Mouse (Mus musculus): ENCODE measurements around the gene Sec61a1.

The Sec61a1 gene

GRCm38 (mm10) chr6:88518404-88519263, at the start of gene Sec61a1:
Gene Sec61a1 (minus strand): TSS chr6:88518905.
- DNase-seq = peak; percentile 95 to 98

GRCm38 (mm10) chr6:88566676-88567075, 48.0 kb upstream of the Sec61a1 start:
- peak in 1 of 2 experiments; percentile 18 for DNase-seq

- peak; percentile 59 to 65 for DNase-seq
Observed at GRCm38 (mm10) chr6:88565033-88565432, 46.3 kb upstream of the Sec61a1 start.

- no peak for DNase-seq
Observed at GRCm38 (mm10) chr6:88560156-88560555, 41.5 kb upstream of the Sec61a1 start.

GRCm38 (mm10) chr6:88559688-88560087, 41.0 kb upstream of the Sec61a1 start:
- DNase-seq = peak; percentile 62 to 66

- peak; percentile 66 to 73 for DNase-seq
Observed at GRCm38 (mm10) chr6:88558076-88558475, 39.4 kb upstream of the Sec61a1 start.

GRCm38 (mm10) chr6:88557548-88557947, 38.8 kb upstream of the Sec61a1 start:
- no peak for DNase-seq

GRCm38 (mm10) chr6:88549916-88550315, 31.2 kb upstream of the Sec61a1 start:
- DNase-seq = peak in 1 of 2 experiments; percentile 1

GRCm38 (mm10) chr6:88549137-88549814, 30.6 kb upstream of the Sec61a1 start:
- peak; percentile 78 to 85 for DNase-seq

- DNase-seq = peak in 1 of 2 experiments; percentile 3
Observed at GRCm38 (mm10) chr6:88548405-88549049, 29.8 kb upstream of the Sec61a1 start.

- no peak for DNase-seq
Observed at GRCm38 (mm10) chr6:88545397-88545790, 26.7 kb upstream of the Sec61a1 start.

GRCm38 (mm10) chr6:88544644-88545396, 26.1 kb upstream of the Sec61a1 start:
- DNase-seq = peak in 1 of 2 experiments; percentile 31

- DNase-seq = no peak
Observed at GRCm38 (mm10) chr6:88544241-88544640, 25.5 kb upstream of the Sec61a1 start.

- peak; percentile 61 to 72 for DNase-seq
Observed at GRCm38 (mm10) chr6:88540093-88540755, 21.5 kb upstream of the Sec61a1 start.

- DNase-seq = no peak
Observed at GRCm38 (mm10) chr6:88530306-88530705, 11.6 kb upstream of the Sec61a1 start.

- DNase-seq = no peak
Observed at GRCm38 (mm10) chr6:88524056-88524455, 5.4 kb upstream of the Sec61a1 start.

- DNase-seq = no peak
Observed at GRCm38 (mm10) chr6:88523451-88523850, 4.7 kb upstream of the Sec61a1 start.

- no peak for DNase-seq
Observed at GRCm38 (mm10) chr6:88523043-88523442, 4.3 kb upstream of the Sec61a1 start.

- DNase-seq = no peak
Observed at GRCm38 (mm10) chr6:88522606-88523005, 3.9 kb upstream of the Sec61a1 start.

- no peak for DNase-seq
Observed at GRCm38 (mm10) chr6:88521821-88522220, 3.1 kb upstream of the Sec61a1 start.

GRCm38 (mm10) chr6:88517701-88518403, 853 bp downstream of the Sec61a1 start:
- DNase-seq = no peak
